Mouse (Mus musculus): ENCODE results near the gene Ghsr. TPM values are rescaled to one million over a fixed set of nuclear protein-coding genes. Genes with fewer than 3 reads are reported as not detected.

Ghsr gene
- polyA plus RNA-seq, 1 experiment from 2014 or later = 0.05 TPM

- no peaks in the 10 kb centered on the region for H3K4me1 ChIP-seq (ENCODE audit: control insufficient read depth, insufficient read depth, low read length)
- no peaks in the 10 kb centered on the region for H3K27me3 ChIP-seq (ENCODE audit: control insufficient read depth, insufficient read depth, low read length)
- H3K36me3 ChIP-seq (ENCODE audit: control insufficient read depth, insufficient read depth, low read length) = peaks cover 30% of the 10 kb centered on the region
These were observed 47.5 kb downstream of the Ghsr start for GRCm38 (mm10) chr3:27418602-27419001.

GRCm38 (mm10) chr3:27421980-27422379 is 50.8 kb downstream of the Ghsr start:
- Histone ChIP-seq H3K4me1 (ENCODE audit: control insufficient read depth, insufficient read depth, low read length) (no peaks in the 10 kb centered on the region), H3K27ac (ENCODE audit: low read depth, low read length) (no peak overlapping the region), H3K9me3 (ENCODE audit: control insufficient read depth, low read length) (no peaks in the 10 kb centered on the region), H3K9ac (ENCODE audit: low read depth, low read length) (no peak overlapping the region), H3K27me3 (ENCODE audit: control insufficient read depth, insufficient read depth, low read length) (no peaks in the 10 kb centered on the region), H3K4me2 (replicated peaks; ENCODE audit: low read depth, low read length) (no peak overlapping the region), H3K4me3 (ENCODE audit: low read length) (no peak overlapping the region), H3K36me3 (ENCODE audit: control insufficient read depth, insufficient read depth, low read length) (peaks cover 53% of the 10 kb centered on the region)
- ATAC-seq (ENCODE audit: low FRiP score, low TSS enrichment) = no peak
- 67% methylated on average over 12 of the region's 12 CpGs for WGBS

More at GRCm38 (mm10) chr3:27418602-27419001, 47.5 kb downstream of the Ghsr start:
- Histone ChIP-seq H3K4me3 (ENCODE audit: low read length) (no peak overlapping the region), H3K27ac (ENCODE audit: low read depth, low read length) (no peak overlapping the region), H3K9ac (ENCODE audit: low read depth, low read length) (no peak overlapping the region), H3K4me2 (replicated peaks; ENCODE audit: low read depth, low read length) (no peak overlapping the region), H3K9me3 (ENCODE audit: control insufficient read depth, low read length) (no peaks in the 10 kb centered on the region)
- 94% methylated on average over 8 of the region's 8 CpGs for WGBS
- no peak for ATAC-seq (ENCODE audit: low FRiP score, low TSS enrichment)

GRCm38 (mm10) chr3:27422521-27422920 is 51.4 kb downstream of the Ghsr start:
- no peak overlapping the region for H3K4me3 ChIP-seq (ENCODE audit: low read length)
- no peak overlapping the region for H3K4me2 ChIP-seq (replicated peaks; ENCODE audit: low read depth, low read length)
- WGBS = 88% methylated on average over 6 of the region's 6 CpGs
- H3K36me3 ChIP-seq (ENCODE audit: control insufficient read depth, insufficient read depth, low read length) = peaks cover 57% of the 10 kb centered on the region
- H3K9me3 ChIP-seq (ENCODE audit: control insufficient read depth, low read length) = no peaks in the 10 kb centered on the region
- H3K4me1 ChIP-seq (ENCODE audit: control insufficient read depth, insufficient read depth, low read length) = no peaks in the 10 kb centered on the region
- no peak overlapping the region for H3K9ac ChIP-seq (ENCODE audit: low read depth, low read length)
- no peak overlapping the region for H3K27ac ChIP-seq (ENCODE audit: low read depth, low read length)
- no peaks in the 10 kb centered on the region for H3K27me3 ChIP-seq (ENCODE audit: control insufficient read depth, insufficient read depth, low read length)
- no peak for ATAC-seq (ENCODE audit: low FRiP score, low TSS enrichment)

- Histone ChIP-seq H3K9me3 (ENCODE audit: control insufficient read depth, low read length) (no peaks in the 10 kb centered on the region), H3K27me3 (ENCODE audit: control insufficient read depth, insufficient read depth, low read length) (no peaks in the 10 kb centered on the region), H3K4me1 (ENCODE audit: control insufficient read depth, insufficient read depth, low read length) (no peaks in the 10 kb centered on the region), H3K36me3 (ENCODE audit: control insufficient read depth, insufficient read depth, low read length) (peaks cover 57% of the 10 kb centered on the region), H3K27ac (ENCODE audit: low read depth, low read length) (no peak overlapping the region), H3K4me2 (replicated peaks; ENCODE audit: low read depth, low read length) (no peak overlapping the region), H3K9ac (ENCODE audit: low read depth, low read length) (no peak overlapping the region), H3K4me3 (ENCODE audit: low read length) (no peak overlapping the region)
- no peak for ATAC-seq (ENCODE audit: low FRiP score, low TSS enrichment)
- WGBS = 82% methylated on average over 11 of the region's 11 CpGs
These were observed 53.0 kb downstream of the Ghsr start for GRCm38 (mm10) chr3:27424049-27424667.

- Histone ChIP-seq H3K4me3 (ENCODE audit: low read length) (no peak overlapping the region), H3K9me3 (ENCODE audit: control insufficient read depth, low read length) (no peaks in the 10 kb centered on the region), H3K9ac (ENCODE audit: low read depth, low read length) (no peak overlapping the region), H3K4me2 (replicated peaks; ENCODE audit: low read depth, low read length) (no peak overlapping the region), H3K36me3 (ENCODE audit: control insufficient read depth, insufficient read depth, low read length) (peaks cover 57% of the 10 kb centered on the region), H3K4me1 (ENCODE audit: control insufficient read depth, insufficient read depth, low read length) (no peaks in the 10 kb centered on the region), H3K27me3 (ENCODE audit: control insufficient read depth, insufficient read depth, low read length) (no peaks in the 10 kb centered on the region), H3K27ac (ENCODE audit: low read depth, low read length) (no peak overlapping the region)
- WGBS = 91% methylated on average over 6 of the region's 6 CpGs
- ATAC-seq (ENCODE audit: low FRiP score, low TSS enrichment) = no peak
These were observed 56.3 kb downstream of the Ghsr start for GRCm38 (mm10) chr3:27427406-27427805.

Other genes with a start within 250 kb of the Ghsr start
- 43.3 and 69.8 TPM in 2 replicates for gene Ect2, start 217.5 kb upstream of the Ghsr start, polyA plus RNA-seq (2014; fragmentation: Nextera tagmentation; extraction: Ambion mirVana)
- gene Nceh1, start 188.4 kb upstream of the Ghsr start, polyA plus RNA-seq (2014; fragmentation: Nextera tagmentation; extraction: Ambion mirVana) = 7.8 and 9.3 TPM in 2 replicates
- 0.10 and 0.38 TPM in 2 replicates for gene Tnfsf10, start 54.3 kb upstream of the Ghsr start, polyA plus RNA-seq (2014; fragmentation: Nextera tagmentation; extraction: Ambion mirVana)